Mouse (Mus musculus) heart, embryonic 16.5 days (tissue): ENCODE results near the gene Crybb1. TPM values are rescaled to one million over a fixed set of nuclear protein-coding genes. Genes with fewer than 3 reads are reported as not detected.

Experiments used
- ATAC-seq: fragments of 200-750 bp; cut with Nextera tagmentation; replicated peaks from 2 replicates; pipeline ENCODE4 v1.8.0; 2017; ENCODE audit warnings: moderate number of reproducible peaks; ENCODE audit not compliant: insufficient read depth, low FRiP score; ENCODE audit errors: extremely low read depth
- H3K27ac ChIP-seq: fragments of 300-500 bp; sonication (generic); 2 replicates; pipeline ENCODE4 v1.5.1; 2014; ENCODE audit warnings: mild to moderate bottlenecking, low read length, control low read depth, moderate library complexity
- H3K27me3 ChIP-seq: fragments of 300-500 bp; sonication (generic); 2 replicates; pipeline ENCODE4 v1.6.1; 2014; ENCODE audit warnings: low read length, mixed read lengths; ENCODE audit not compliant: control insufficient read depth, insufficient read depth
- H3K36me3 ChIP-seq: fragments of 300-500 bp; sonication (generic); 2 replicates; pipeline ENCODE4 v1.6.1; 2014; ENCODE audit not compliant: control insufficient read depth, insufficient read depth
- H3K4me1 ChIP-seq: fragments of 300-500 bp; sonication (generic); 2 replicates; pipeline ENCODE4 v1.6.1; 2014; ENCODE audit warnings: low read length, mixed read lengths; ENCODE audit not compliant: control insufficient read depth, insufficient read depth
- H3K4me2 ChIP-seq: fragments of 300-500 bp; sonication (generic); 2 replicates; pipeline ENCODE4 v1.6.1; 2014; ENCODE audit warnings: low read depth, mild to moderate bottlenecking, control low read depth, low read length
- H3K4me3 ChIP-seq: fragments of 300-500 bp; sonication (generic); 2 replicates; pipeline ENCODE4 v1.5.1; 2014; ENCODE audit warnings: mild to moderate bottlenecking, control low read depth, low read length
- H3K9ac ChIP-seq: fragments of 300-500 bp; sonication (generic); 2 replicates; pipeline ENCODE4 v1.6.1; 2014; ENCODE audit warnings: low read length, control low read depth
- H3K9me3 ChIP-seq: fragments of 300-500 bp; sonication (generic); replicated peaks from 2 replicates; pipeline ENCODE4 v1.6.1; 2016; ENCODE audit warnings: low read length; ENCODE audit not compliant: control insufficient read depth
- WGBS: fragments of 180-500 bp; shearing (Covaris S2); extraction: QIAGEN DNeasy Blood & Tissue Kit; methylation state at CpG from one replicate; pipeline ENCODE4 v1.1.7; 2014; 5-methylcytosine and 5-hydroxymethylcytosine counted together
- polyA plus RNA-seq: library from polyadenylated mRNA; unstranded; fragments of >200 nt; fragmentation: Nextera tagmentation; extraction: Ambion mirVana; gene quantifications from 2 replicates; pipeline ENCODE4 v1.2.1, GENCODE M21; 2015

The Crybb1 gene
- 1.5 TPM in 2 replicates for polyA plus RNA-seq

GRCm38 (mm10) chr5:112255426-112255825 is at the start of gene Crybb1:
Gene Crybb1, plus strand, starts transcription at chr5:112255815.
- Histone ChIP-seq H3K27ac (peak within 1 kb of the TSS; percentile 74), H3K9me3 (no peaks in the 10 kb centered on the region), H3K4me2 (no peak within 1 kb of the TSS), H3K27me3 (no peaks in the 10 kb centered on the region; the same call in 1 of the 2 replicates), H3K9ac (no peak within 1 kb of the TSS; the same call in 1 of the 2 replicates), H3K36me3 (no peaks in the 10 kb centered on the region), H3K4me3 (no peak within 1 kb of the TSS), H3K4me1 (peaks cover 29% of the 10 kb centered on the region)
- ATAC-seq: peak; percentile 64
- WGBS: 35% methylated on average over 3 of the region's 3 CpGs

- H3K27me3 ChIP-seq: peaks cover 3% of the 10 kb centered on the region; the same call in 1 of the 2 replicates
- no peak overlapping the region for H3K4me3 ChIP-seq
- H3K27ac ChIP-seq: no peak overlapping the region
- no peak overlapping the region for H3K9ac ChIP-seq
- H3K4me1 ChIP-seq: peaks cover 3% of the 10 kb centered on the region; the same call in 1 of the 2 replicates
- no peaks in the 10 kb centered on the region for H3K9me3 ChIP-seq
- WGBS: 26% methylated on average over 16 of the region's 16 CpGs
- H3K4me2 ChIP-seq: no peak overlapping the region; the same call in 1 of the 2 replicates
- no peak for ATAC-seq
- no peaks in the 10 kb centered on the region for H3K36me3 ChIP-seq
These were observed 48.9 kb upstream of the Crybb1 start for GRCm38 (mm10) chr5:112206543-112207255.

DNA sequence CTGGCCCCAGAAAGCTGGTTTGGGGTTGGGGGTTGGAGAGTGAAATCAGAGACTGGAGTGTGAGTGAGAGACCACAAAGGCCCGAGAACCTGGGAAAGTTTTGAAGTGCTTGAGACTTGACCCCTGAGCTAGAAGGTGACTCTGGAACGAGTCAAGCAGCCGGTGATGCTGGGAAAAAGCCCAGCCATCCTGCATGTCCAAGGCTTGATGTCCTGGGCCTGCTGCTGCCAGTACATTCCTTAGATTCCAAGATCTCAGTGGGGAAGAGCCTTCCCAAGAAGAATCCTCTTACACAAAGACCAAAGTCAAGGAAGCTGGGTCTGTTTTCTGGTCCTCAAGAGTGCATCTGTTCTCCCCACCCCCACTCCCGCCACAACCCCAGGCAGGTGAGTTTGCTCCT is 47.3 kb upstream of the Crybb1 start:
- no peak overlapping the region for H3K4me2 ChIP-seq
- WGBS: 26% methylated on average over 4 of the region's 4 CpGs
- no peaks in the 10 kb centered on the region for H3K9me3 ChIP-seq
- H3K4me1 ChIP-seq: peaks cover 3% of the 10 kb centered on the region; the same call in 1 of the 2 replicates
- no peak overlapping the region for H3K9ac ChIP-seq
- peaks cover 3% of the 10 kb centered on the region; the same call in 1 of the 2 replicates for H3K27me3 ChIP-seq
- no peaks in the 10 kb centered on the region for H3K36me3 ChIP-seq
- no peak for ATAC-seq
- no peak overlapping the region for H3K4me3 ChIP-seq
- H3K27ac ChIP-seq: no peak overlapping the region

- Histone ChIP-seq H3K27me3 (peaks cover 8% of the 10 kb centered on the region), H3K36me3 (no peaks in the 10 kb centered on the region), H3K4me2 (no peak overlapping the region), H3K4me1 (peaks cover 3% of the 10 kb centered on the region; the same call in 1 of the 2 replicates), H3K9me3 (no peaks in the 10 kb centered on the region), H3K4me3 (no peak overlapping the region), H3K27ac (no peak overlapping the region), H3K9ac (no peak overlapping the region)
- 34% methylated on average over 8 of the region's 8 CpGs for WGBS
- peak; percentile 54; the same call in 1 of the 2 replicates for ATAC-seq
These were observed 45.5 kb upstream of the Crybb1 start for GRCm38 (mm10) chr5:112210104-112210503.

DNA sequence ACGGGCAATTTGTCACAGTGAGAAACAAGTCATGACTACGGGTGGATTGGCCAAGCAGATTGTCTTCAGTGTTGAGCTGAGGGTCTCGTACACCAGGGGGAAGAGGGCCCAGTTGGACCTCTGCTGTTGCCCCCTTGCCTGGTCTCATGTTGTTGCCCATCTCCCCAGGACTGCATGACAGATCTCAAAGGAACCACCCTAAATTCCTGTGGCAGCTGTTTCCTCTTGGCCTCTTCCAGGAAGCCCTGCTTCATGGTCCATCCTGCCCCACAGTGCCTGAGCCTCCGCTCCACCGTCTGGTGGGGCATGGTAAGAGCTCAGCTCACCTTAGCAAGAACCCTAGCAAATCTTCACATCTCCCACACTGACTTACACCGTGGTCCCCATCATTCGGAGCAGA is 43.7 kb upstream of the Crybb1 start:
- WGBS: 84% methylated on average over 7 of the region's 7 CpGs
- ATAC-seq: no peak

DNA sequence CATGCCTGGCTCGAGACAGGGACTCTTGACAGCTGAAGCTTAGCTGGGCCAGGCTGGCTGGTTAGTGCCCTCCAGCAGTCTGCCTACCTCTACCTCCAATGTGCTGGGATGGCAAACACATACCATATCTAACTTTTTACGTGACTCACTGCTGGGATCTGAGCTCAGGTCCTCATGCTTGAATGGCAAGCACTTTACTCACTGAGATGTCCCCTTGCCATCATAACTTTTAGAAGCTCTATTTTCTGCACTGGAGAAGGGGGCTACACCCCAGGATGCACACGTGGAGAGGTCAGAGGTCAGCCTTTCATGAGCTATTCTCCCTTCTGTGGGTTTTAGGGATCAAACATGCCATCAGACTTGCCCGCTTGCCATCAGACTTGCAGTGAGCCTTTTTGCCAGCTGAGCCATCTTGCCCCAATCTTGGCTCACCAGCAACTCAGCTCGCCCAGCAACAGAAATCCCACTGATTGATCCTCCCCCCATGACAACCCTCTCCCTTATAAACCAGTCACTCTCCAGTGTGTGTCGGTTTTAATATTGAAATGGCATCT is 42.8 kb upstream of the Crybb1 start:
- no peak overlapping the region for H3K4me3 ChIP-seq
- no peaks in the 10 kb centered on the region for H3K36me3 ChIP-seq
- no peaks in the 10 kb centered on the region for H3K9me3 ChIP-seq
- peaks cover 11% of the 10 kb centered on the region for H3K27me3 ChIP-seq
- no peak overlapping the region for H3K27ac ChIP-seq
- no peak for ATAC-seq
- no peak overlapping the region for H3K9ac ChIP-seq
- 75% methylated on average over 6 of the region's 6 CpGs for WGBS
- H3K4me1 ChIP-seq: no peaks in the 10 kb centered on the region
- no peak overlapping the region for H3K4me2 ChIP-seq

More for the DNA sequence above, 43.7 kb upstream of the Crybb1 start:
- Histone ChIP-seq H3K4me1 (peaks cover 1% of the 10 kb centered on the region; the same call in 1 of the 2 replicates), H3K36me3 (no peaks in the 10 kb centered on the region), H3K27me3 (peaks cover 11% of the 10 kb centered on the region), H3K9me3 (no peaks in the 10 kb centered on the region), H3K27ac (no peak overlapping the region), H3K9ac (no peak overlapping the region), H3K4me2 (no peak overlapping the region), H3K4me3 (no peak overlapping the region)

- 41% methylated on average over 19 of the region's 19 CpGs for WGBS
- H3K9me3 ChIP-seq: no peaks in the 10 kb centered on the region
- peaks cover 14% of the 10 kb centered on the region for H3K27me3 ChIP-seq
- no peak overlapping the region for H3K27ac ChIP-seq
- no peaks in the 10 kb centered on the region for H3K4me1 ChIP-seq
- H3K36me3 ChIP-seq: no peaks in the 10 kb centered on the region
- H3K9ac ChIP-seq: no peak overlapping the region
- ATAC-seq: no peak
- H3K4me3 ChIP-seq: no peak overlapping the region
- H3K4me2 ChIP-seq: no peak overlapping the region
These were observed 42.0 kb upstream of the Crybb1 start for GRCm38 (mm10) chr5:112213331-112214240.

- Histone ChIP-seq H3K4me1 (peaks cover 2% of the 10 kb centered on the region; the same call in 1 of the 2 replicates), H3K4me2 (no peak overlapping the region), H3K27me3 (peaks cover 15% of the 10 kb centered on the region), H3K27ac (no peak overlapping the region), H3K9ac (no peak overlapping the region), H3K36me3 (no peaks in the 10 kb centered on the region), H3K4me3 (no peak overlapping the region), H3K9me3 (no peaks in the 10 kb centered on the region)
- 0 out of 2 replicates have a peak, but pooled peaks have one; percentile 6 for ATAC-seq
- WGBS: 5% methylated on average over 10 of the region's 10 CpGs
These were observed 41.2 kb upstream of the Crybb1 start for GRCm38 (mm10) chr5:112214419-112214818.
